Mouse (Mus musculus) spleen, postnatal 10 days (tissue): ENCODE results near the gene Fignl2.

Experiments used
- DNase-seq, 2 experiments: peaks; one replicate each; pipeline ENCODE4 v3.0.0; 2021 to 2022; ENCODE audit warnings: low spot score in 2 of 2

Gene Fignl2

GRCm38 (mm10) chr15:101008386-101009010, 69.9 kb downstream of the Fignl2 start:
- no peak for DNase-seq

- DNase-seq = no peak
Observed at GRCm38 (mm10) chr15:101007236-101007635, 71.1 kb downstream of the Fignl2 start.

- DNase-seq = no peak
Observed at GRCm38 (mm10) chr15:101006251-101007040, 71.9 kb downstream of the Fignl2 start.

GRCm38 (mm10) chr15:101005717-101006116, 72.7 kb downstream of the Fignl2 start:
- no peak for DNase-seq

DNA sequence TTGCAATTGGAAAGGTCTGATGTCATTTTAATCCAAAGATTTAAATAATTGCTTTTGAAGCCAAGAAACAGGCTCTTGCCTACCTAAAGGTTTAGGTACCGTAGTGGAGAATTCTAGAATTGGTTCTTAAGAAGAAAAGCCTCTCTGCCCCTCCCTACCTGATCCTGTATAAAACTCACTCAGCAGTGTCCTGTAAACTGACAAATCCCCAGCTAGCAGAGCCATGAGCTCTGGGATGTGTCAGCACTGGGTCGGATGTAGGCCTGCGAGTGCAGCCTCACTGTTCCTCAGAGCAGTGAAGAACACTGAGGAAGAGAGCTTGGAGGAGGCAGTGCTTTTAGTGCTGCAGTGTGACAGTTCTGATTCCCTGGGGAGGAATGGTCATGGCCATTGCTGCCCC, 73.8 kb downstream of the Fignl2 start:
- no peak for DNase-seq

GRCm38 (mm10) chr15:101002466-101002865, 75.9 kb downstream of the Fignl2 start:
- DNase-seq = no peak

DNA sequence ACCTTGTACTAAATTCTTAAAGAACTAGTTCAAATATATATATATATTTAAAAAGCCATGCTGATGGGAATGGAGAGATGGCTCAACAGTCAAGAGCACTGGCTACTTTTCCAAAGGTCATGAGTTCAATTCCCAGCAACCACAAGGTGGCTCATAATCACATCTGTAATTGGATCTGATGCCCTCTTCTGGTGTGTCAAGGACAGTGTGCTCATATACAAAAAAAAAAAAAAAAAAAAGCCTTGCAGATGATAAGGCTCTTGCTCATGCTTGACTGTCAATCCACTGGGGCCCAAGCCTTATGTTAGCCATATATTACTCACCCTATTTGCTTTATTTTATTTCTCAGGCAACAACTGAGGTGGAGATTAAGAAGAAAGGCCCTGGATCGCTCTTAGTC, 76.7 kb downstream of the Fignl2 start:
- DNase-seq = no peak
